Mouse (Mus musculus) CH12.LX (cell line): ENCODE results near the gene Vamp8. TPM values are rescaled to one million over a fixed set of nuclear protein-coding genes. Genes with fewer than 3 reads are reported as not detected.

Experiments used
- DNase-seq: peaks from one replicate; pipeline ENCODE4 v3.0.0-alpha.2; 2013; ENCODE audit errors: extremely low read depth
- H3K27ac ChIP-seq: 2 replicates; pipeline ENCODE4 v1.5.1; 2012; ENCODE audit warnings: low read depth, mild to moderate bottlenecking, control low read depth, moderate library complexity; ENCODE audit not compliant: insufficient read depth
- H3K27me3 ChIP-seq: replicated peaks from 2 replicates; pipeline ENCODE3; 2012; ENCODE audit warnings: inconsistent platforms
- H3K36me3 ChIP-seq, 2 experiments: replicated peaks in 1 of 2; 2 replicates each; pipeline versions ENCODE3 to v1.6.1; 2012; ENCODE audit warnings: inconsistent platforms in 1 of 2, low read length in 1 of 2, mild to moderate bottlenecking in 1 of 2, mixed read lengths in 1 of 2, moderate library complexity in 1 of 2; ENCODE audit not compliant: control insufficient read depth in 1 of 2, insufficient read depth in 1 of 2
- H3K4me1 ChIP-seq, 2 experiments: 2 replicates each; pipeline ENCODE4 v1.6.1; 2012; ENCODE audit warnings: inconsistent platforms in 1 of 2, moderate library complexity in 1 of 2; ENCODE audit not compliant: insufficient read depth in 2 of 2, control insufficient read depth in 1 of 2
- H3K4me2 ChIP-seq: 2 replicates; pipeline ENCODE4 v1.6.1; 2012; ENCODE audit warnings: low read depth, mild to moderate bottlenecking, control low read depth; ENCODE audit not compliant: poor library complexity, insufficient read depth, severe bottlenecking
- H3K4me3 ChIP-seq, 3 experiments: fragments of 150-350 bp in 1 of 3; sonication (generic) in 1 of 3; replicated peaks in 1 of 3; 2 replicates each; pipeline versions ENCODE3 to v1.5.1; 2011 to 2012; ENCODE audit warnings: low read depth in 2 of 3, low read length in 2 of 3, mild to moderate bottlenecking in 2 of 3, moderate library complexity in 2 of 3, control low read depth in 1 of 3, improper control_type of control experiment in 1 of 3, inconsistent platforms in 1 of 3, mixed read lengths in 1 of 3; ENCODE audit not compliant: poor library complexity in 1 of 3
- H3K79me2 ChIP-seq: replicated peaks from 2 replicates; pipeline ENCODE4 v1.6.1; 2012; ENCODE audit warnings: mild to moderate bottlenecking, moderate library complexity; ENCODE audit not compliant: control insufficient read depth, poor library complexity, insufficient read depth, severe bottlenecking; ENCODE audit errors: extremely low read depth
- H3K9ac ChIP-seq: 2 replicates; pipeline ENCODE4 v1.6.1; 2012; ENCODE audit warnings: low read depth, mild to moderate bottlenecking, control low read depth, moderate library complexity; ENCODE audit not compliant: insufficient read depth
- H3K9me3 ChIP-seq: replicated peaks from 2 replicates; pipeline ENCODE3; 2012; ENCODE audit warnings: low read length, inconsistent platforms, mixed read lengths
- CTCF ChIP-seq, 2 experiments: IDR thresholded peaks in 1 of 2; conservative IDR thresholded peaks in 1 of 2; 2 replicates each; pipeline ENCODE4 v1.5.1; 2011 to 2012; ENCODE audit warnings: low read depth in 2 of 2, low read length in 2 of 2, improper control_type of control experiment in 1 of 2, inconsistent platforms in 1 of 2, mild to moderate bottlenecking in 1 of 2, moderate library complexity in 1 of 2
- E2F4 ChIP-seq: IDR thresholded peaks from 2 replicates; pipeline ENCODE4 v1.6.1; 2011; ENCODE audit warnings: low read depth, low read length, improper control_type of control experiment; ENCODE audit not compliant: insufficient replicate concordance
- ETS1 ChIP-seq: conservative IDR thresholded peaks from 2 replicates; pipeline ENCODE4 v1.6.1; 2012; ENCODE audit warnings: low read depth, mild to moderate bottlenecking, inconsistent platforms, low read length, improper control_type of control experiment, moderate library complexity
- HCFC1 ChIP-seq: IDR thresholded peaks from 2 replicates; pipeline ENCODE4 v1.6.1; 2012; ENCODE audit warnings: low read depth, mild to moderate bottlenecking, inconsistent platforms, low read length, improper control_type of control experiment
- JUN ChIP-seq: IDR thresholded peaks from 2 replicates; pipeline ENCODE4 v1.6.1; 2011; ENCODE audit warnings: low read depth, mild to moderate bottlenecking, low read length, improper control_type of control experiment, moderate library complexity; ENCODE audit not compliant: insufficient read depth
- KAT2A ChIP-seq: IDR thresholded peaks from 2 replicates; pipeline ENCODE4 v1.6.1; 2012; ENCODE audit warnings: low read length, improper control_type of control experiment, inconsistent platforms; ENCODE audit not compliant: insufficient replicate concordance
- MEF2A ChIP-seq: IDR thresholded peaks from 2 replicates; pipeline ENCODE4 v1.6.1; 2014; ENCODE audit warnings: low read depth, mild to moderate bottlenecking, inconsistent platforms, low read length, improper control_type of control experiment, borderline replicate concordance
- MXI1 ChIP-seq: IDR thresholded peaks from 2 replicates; pipeline ENCODE4 v1.6.1; 2011; ENCODE audit warnings: mild to moderate bottlenecking, low read depth, low read length, improper control_type of control experiment
- MYC ChIP-seq: IDR thresholded peaks from 2 replicates; pipeline ENCODE4 v1.6.1; 2011; ENCODE audit warnings: low read depth, mild to moderate bottlenecking, improper control_type of control experiment, low read length
- NELFE ChIP-seq: IDR thresholded peaks from 2 replicates; pipeline ENCODE4 v1.6.1; 2011; ENCODE audit warnings: low read depth, low read length, improper control_type of control experiment
- POLR2A ChIP-seq: IDR thresholded peaks from 2 replicates; pipeline ENCODE4 v1.6.1; 2011; ENCODE audit warnings: low read depth, mild to moderate bottlenecking, improper control_type of control experiment, low read length
- RAD21 ChIP-seq: IDR thresholded peaks from 2 replicates; pipeline ENCODE4 v1.6.1; 2011; ENCODE audit warnings: low read depth, mild to moderate bottlenecking, low read length, improper control_type of control experiment, moderate library complexity
- SMC3 ChIP-seq: IDR thresholded peaks from 2 replicates; pipeline ENCODE4 v1.6.1; 2011; ENCODE audit warnings: low read depth, low read length, improper control_type of control experiment
- TBP ChIP-seq: conservative IDR thresholded peaks from 2 replicates; pipeline ENCODE4 v1.6.1; 2011; ENCODE audit warnings: low read depth, low read length, improper control_type of control experiment
- USF1 ChIP-seq: IDR thresholded peaks from 2 replicates; pipeline ENCODE4 v1.6.1; 2014; ENCODE audit warnings: low read depth, mild to moderate bottlenecking, inconsistent platforms, low read length, improper control_type of control experiment
- ZNF384 ChIP-seq: IDR thresholded peaks from 2 replicates; pipeline ENCODE4 v1.6.1; 2012; ENCODE audit warnings: low read depth, low read length, improper control_type of control experiment, inconsistent platforms
- dilution Hi-C: fragments of 300-500 bp; cut with MboI; formaldehyde crosslinking; loops from 2 replicates; pipeline ENCODE4 v1.14.3; 2020; ENCODE audit warnings: low sequenced_read_pairs; ENCODE audit not compliant: extremely low pct_unique_long_range_greater_than_20kb, extremely low pct_ligation_motif_present
- in situ Hi-C: fragments of 300-500 bp; cut with MboI; formaldehyde crosslinking; loops from 3 replicates; pipeline ENCODE4 v1.14.3; 2019; ENCODE audit warnings: low sequenced_read_pairs, low pct_ligation_motif_present, low pct_unique_long_range_greater_than_20kb, mixed read lengths
- polyA plus RNA-seq: library from polyadenylated mRNA; unstranded; fragments of >175 nt; gene quantifications from 2 replicates; pipeline ENCODE4 v1.2.1, GENCODE M21; 2012; ENCODE audit warnings: low read depth; ENCODE audit not compliant: insufficient read length
- total RNA-seq, 2 experiments: library from RNA; depleted of rRNA; stranded (reverse); fragments of 300-350 nt in 1 of 2; fragments of >200 nt in 1 of 2; gene quantifications; 2 replicates each; pipeline ENCODE4 v1.2.3; 2012 to 2014

Gene Vamp8
- total and polyA plus RNA-seq, 3 experiments, result 98.9 to 130 (median 110) TPM

DNA sequence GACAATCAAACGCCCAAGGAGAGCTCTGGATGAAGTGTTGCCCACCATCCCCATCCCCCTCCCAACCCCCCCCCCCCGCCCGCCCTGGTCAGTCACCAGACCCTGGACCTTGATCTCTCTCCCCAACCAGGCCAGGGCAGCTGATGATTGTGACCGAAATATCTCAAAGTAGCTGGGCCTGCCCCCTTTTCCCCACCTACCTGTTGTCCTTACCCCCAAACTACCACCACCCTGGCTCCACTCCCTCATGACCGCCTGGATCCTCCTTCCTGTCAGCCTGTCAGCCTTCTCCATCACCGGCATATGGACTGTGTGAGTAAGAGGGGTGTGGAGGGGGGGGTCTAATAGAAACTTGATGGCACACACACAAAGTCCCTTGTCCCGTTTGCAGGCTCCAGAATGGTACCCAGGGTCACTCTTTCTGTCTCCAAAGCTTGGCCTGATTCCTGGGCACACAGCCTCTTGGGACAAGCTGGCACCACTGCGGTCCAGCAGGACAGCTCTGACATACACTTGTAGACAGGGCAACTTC lies 34.4 kb downstream of the Vamp8 start:
- TF ChIP-seq POLR2A (no peak; the same call in 1 of the 2 replicates), USF1 (no peak), NELFE (no peak), RAD21 (no peak), TBP (no peak), HCFC1 (no peak), JUN (no peak), MXI1 (no peak), SMC3 (no peak), CTCF (conservative IDR thresholded peaks at IDR 0.05 in 1 of 2, IDR thresholded peaks at IDR 0.05 in 1 of 2; ENCODE audit: low read depth in 2 of 2, low read length in 2 of 2) (no peak), KAT2A (no peak), MYC (no peak)
- TF ChIP-seq, all 38 proteins: peak for 0
- Histone ChIP-seq H3K27me3 (no peaks in the 10 kb centered on the region), H3K4me1 (peaks cover 4 to 31% of the 10 kb centered on the region in 2 experiments; a peak in 3 of 4 replicates), H3K79me2 (peaks cover 8% of the 10 kb centered on the region), H3K4me3 (no peak overlapping the region), H3K4me2 (no peak overlapping the region), H3K9ac (no peak overlapping the region), H3K27ac (no peak overlapping the region), H3K36me3 (peaks cover 45 to 90% of the 10 kb centered on the region in 2 experiments), H3K9me3 (peaks cover 7% of the 10 kb centered on the region)
- dilution Hi-C loops (no loop called here), in situ Hi-C loops (no loop called here)
- no peak for DNase-seq

DNA sequence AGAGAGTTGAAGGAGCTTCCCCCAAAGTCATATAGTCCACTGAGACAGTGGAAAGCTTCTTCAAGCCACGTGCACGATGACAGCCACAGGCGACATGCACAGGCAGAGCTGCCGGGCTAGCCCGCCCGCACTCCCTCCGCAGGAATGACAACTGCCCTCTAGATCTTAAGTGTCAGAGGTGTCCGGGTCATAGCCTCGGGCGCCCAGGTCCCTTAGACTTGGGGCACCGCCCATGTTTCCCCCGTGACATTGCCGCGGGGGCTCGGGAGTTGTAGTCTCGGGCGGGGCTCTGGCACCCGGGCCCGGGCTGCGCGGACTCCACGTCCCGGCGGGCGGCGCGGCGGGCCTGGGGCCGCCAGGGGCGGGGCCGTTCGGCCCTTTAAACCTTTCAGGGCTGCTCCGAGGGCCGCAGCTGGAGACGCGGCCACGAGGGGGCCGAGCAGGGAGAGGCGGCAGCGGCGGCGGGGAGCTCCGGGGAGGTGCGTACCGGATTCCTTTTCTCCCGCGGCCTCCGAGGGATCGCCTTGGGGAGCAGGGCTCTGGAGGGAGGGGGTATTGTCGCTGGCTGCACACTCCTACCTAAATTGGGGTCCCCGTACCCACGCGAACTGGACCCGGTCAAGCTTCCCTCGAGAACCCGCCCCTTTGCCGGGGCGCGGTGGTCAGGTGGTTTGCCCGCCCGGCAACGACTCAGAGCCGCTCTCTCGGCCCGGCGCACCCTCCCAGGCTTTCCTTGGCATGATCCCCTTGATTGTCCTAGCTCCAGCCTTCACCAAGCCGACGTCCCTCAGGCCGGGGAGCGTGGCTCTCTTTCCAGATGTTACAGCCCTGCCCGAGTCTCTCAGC lies 35.2 kb downstream of the Vamp8 start, which contains the start of gene Tmem150a:
Tmem150a (plus strand) TSS at position 382 of the 846 bp plus-strand sequence.
- Histone ChIP-seq H3K36me3 (peaks cover 47 to 90% of the 10 kb centered on the region in 2 experiments), H3K9ac (no peak within 1 kb of the TSS), H3K27ac (no peak within 1 kb of the TSS), H3K4me3 (no peak within 1 kb of the TSS), H3K9me3 (peaks cover 7% of the 10 kb centered on the region), H3K79me2 (peaks cover 4% of the 10 kb centered on the region; the same call in 1 of the 2 replicates), H3K4me1 (peaks cover 3 to 31% of the 10 kb centered on the region in 2 experiments; a peak in 3 of 4 replicates), H3K27me3 (no peaks in the 10 kb centered on the region), H3K4me2 (no peak within 1 kb of the TSS)
- dilution Hi-C loops (no loop called here), in situ Hi-C loops (no loop called here)
- DNase-seq, result no peak
- TF ChIP-seq ZNF384 (no peak), ETS1 (no peak), MEF2A (no peak), E2F4 (no peak), POLR2A (no peak)
